Mouse (Mus musculus) cortical plate, adult 2 months (tissue): ENCODE data around the gene Dnmt3l.

Experiments used
- CTCF ChIP-seq: fragments of 200-500 bp; IDR thresholded peaks from 2 replicates; pipeline ENCODE4 v1.5.1; 2011; ENCODE audit warnings: mild to moderate bottlenecking, control low read depth, low read length; ENCODE audit not compliant: insufficient read depth; ENCODE audit errors: extremely low read depth
- POLR2A ChIP-seq: fragments of 200-500 bp; IDR thresholded peaks from 2 replicates; pipeline ENCODE4 v1.6.1; 2011; ENCODE audit warnings: mild to moderate bottlenecking, low read length, control low read depth; ENCODE audit not compliant: insufficient read depth; ENCODE audit errors: extremely low read depth

DNA sequence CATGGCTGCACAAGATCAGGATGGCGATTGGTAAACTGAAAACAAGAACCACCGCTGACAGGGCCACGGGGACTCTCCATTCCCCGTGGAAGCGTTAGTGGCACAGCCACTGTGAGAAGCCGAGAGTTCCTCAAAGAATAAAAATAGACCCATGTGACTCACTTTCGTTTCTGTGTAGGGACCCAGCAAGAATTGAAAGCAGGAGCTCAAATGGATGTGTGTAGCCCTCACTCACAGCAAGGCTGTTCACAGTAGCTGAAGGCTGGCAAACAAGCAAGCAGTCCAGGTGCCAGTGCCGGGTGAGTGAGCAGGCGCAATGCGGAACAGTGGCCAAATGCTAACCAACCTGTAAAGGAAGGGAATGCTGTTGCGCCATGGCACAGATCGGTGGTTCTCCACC, 63.8 kb downstream of the Dnmt3l start:
- TF ChIP-seq CTCF (no peak), POLR2A (no peak)
